Mouse (Mus musculus): ENCODE data around the gene Zbtb45.
A peak's percentile ranks its signal among the peaks of the same experiment; 100 is the strongest.

The Zbtb45 gene

GRCm38 (mm10) chr7:13033451-13034147, 23.8 kb upstream of the Zbtb45 start:
- peak; percentile 32 for DNase-seq

- no peak for DNase-seq
These were observed 22.7 kb upstream of the Zbtb45 start for GRCm38 (mm10) chr7:13032541-13032940.

DNA sequence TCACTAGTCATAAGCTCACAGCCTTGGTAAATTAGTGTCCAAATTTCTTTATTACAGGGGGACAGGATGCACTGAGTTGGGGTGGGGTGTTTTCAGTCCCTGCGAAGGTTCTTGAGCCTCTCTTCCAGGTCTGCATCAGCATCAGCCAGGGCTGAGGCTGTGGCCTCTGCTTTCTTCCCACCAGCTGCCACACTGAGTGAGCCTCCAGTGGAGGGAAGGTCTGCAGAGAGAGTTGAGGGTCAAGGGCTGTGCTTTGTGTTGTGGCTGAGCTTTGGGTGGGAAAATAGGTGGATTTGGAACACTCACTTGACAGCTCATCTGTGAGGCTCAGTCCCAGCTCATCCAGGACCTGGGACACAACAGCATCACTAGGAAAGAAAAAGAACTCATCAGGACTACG, 22.1 kb upstream of the Zbtb45 start:
- DNase-seq = no peak

DNA sequence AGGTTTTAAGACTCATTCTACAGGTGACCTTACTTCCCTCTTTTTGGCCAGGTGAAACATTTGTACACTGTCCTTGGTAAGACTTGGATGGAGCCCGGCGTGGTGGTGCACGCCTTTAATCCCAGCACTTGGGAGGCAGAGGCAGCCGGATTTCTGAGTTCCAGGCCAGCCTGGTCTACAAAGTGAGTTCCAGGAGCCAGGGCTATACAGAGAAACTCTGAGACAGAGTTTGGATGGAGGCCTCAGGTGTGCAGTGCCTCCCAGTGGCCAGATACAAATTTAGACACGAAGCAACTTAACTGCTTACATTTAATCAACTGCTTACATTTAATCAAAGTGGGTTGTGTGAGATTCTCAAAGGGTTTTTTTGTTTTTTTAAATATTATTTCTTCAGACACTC, 21.2 kb upstream of the Zbtb45 start:
- DNase-seq = peak; percentile 22

- peak; percentile 3 for DNase-seq
These were observed 19.2 kb upstream of the Zbtb45 start for GRCm38 (mm10) chr7:13028986-13029385.

DNA sequence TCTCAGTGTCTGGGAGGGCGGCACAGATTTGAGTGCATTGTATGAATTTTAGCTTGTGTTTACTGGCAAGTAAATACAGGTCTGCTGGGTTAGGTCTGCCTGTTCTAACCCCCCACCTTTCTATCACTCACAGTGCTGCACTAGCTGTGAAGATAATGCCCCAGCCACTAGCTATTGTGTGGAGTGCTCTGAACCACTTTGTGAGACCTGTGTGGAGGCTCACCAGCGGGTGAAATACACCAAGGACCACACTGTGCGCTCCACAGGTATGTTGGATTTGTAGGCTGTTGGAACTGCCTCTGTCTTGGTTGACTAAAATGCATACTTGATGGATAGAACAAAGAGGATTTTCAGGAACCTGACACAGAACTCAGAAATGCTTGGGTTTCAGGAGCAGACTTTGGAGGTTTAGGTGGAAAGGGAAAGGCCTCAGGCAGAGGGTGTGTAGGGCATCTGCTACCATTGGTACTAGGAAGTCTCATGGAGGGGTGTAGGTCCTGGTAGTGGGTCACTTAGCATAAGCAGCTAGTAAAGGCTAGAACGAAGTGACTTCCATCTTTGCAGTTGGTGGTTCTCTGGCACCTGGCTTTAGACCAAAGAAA, 15.8 kb upstream of the Zbtb45 start:
- peak; percentile 28 for DNase-seq

GRCm38 (mm10) chr7:13024805-13025204, 15.0 kb upstream of the Zbtb45 start:
- peak; percentile 91 for DNase-seq

DNA sequence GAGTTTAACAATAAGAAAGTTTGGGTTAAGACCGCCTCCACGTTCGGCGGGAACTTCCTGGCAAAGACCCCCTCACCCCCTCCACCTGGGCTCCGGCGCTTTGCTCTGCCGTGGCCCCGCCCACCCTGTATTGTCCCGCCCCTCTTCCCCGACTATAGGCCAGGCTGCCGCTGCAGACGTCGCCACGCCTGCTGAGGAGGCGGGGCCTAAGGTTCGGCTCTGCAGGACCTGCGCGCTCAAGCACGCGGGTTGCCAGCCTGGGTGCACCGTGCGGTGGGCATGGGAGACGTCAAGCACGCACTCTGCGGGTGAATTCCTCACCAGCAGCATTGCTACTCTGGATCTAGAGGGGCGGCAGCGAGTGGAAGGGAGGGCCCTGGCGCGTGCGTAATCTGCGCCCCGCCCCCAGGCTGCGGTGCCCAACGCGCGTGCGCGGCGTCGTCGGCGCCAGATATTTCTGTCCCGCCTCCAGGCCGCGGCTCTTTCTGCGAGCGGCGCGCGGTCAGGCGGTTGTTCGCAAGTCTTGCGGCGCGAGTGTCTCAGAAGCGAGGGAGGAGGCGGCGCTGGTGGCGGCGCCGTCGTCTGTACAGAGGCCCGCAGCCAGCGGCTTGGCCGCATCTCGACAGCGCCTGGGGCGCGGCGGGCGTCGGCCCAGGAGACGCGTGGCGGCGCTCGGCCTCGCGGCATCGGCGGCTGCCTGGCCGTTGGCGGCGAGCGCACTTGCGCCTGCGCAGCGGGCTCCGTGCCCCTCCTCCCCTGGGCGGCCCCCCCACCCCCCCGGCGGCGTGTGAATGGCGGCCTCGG, 14.3 kb upstream of the Zbtb45 start:
- DNase-seq = peak; percentile 96

DNA sequence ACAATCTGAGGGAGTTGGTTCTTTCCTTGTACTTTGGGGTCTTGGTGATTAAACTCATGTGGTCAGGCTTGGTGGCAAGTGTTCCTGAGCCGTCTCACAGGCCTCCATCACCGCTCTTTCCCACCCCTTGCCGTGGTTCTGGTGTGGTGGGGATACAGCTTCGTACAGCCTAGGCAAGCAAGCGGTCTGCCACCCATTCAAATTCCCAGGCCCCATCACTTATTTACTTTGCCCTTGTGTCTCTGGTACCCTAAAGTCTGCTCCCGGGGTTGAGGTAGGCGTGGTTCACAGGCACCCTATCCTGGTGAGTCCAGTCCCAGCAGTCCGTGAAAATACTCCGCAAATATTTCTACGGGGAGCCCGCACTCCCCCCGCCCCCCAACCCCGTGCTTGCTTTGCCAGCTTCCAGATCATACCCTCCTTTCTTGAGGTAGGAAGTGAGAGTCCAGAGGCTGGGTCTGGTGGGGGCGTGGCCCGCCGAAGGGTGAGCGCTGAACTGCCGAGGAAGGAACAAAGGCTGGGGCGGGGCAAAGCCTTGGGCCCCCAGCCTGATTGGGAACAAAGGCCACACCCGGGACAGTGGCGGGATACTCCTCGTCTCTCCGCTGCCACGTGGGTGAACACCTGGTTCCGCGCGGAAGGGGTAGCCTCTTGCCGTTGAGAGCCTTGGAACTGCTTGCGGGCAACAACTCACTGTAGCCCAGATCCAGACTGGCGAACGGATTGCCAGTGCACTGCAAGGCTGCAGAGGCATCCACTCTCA, 13.1 kb upstream of the Zbtb45 start:
- DNase-seq = peak; percentile 81

DNA sequence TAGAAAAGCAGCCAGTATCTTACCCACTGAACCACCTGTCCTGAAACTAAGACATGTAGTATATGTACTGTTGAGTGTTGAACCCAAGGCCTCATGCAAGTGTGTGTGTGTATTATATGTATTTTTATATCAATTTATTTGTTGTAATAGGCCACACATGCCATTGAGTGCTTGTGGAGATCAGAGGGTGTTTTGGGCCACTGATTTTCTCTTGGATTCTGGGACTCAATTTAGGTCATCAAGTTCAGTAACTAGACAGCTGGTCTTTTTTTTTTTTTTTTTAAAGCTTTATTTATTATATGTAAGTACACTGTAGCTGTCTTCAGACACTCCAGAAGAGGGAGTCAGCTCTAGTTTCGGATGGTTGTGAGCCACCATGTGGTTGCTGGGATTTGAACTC, 5.4 kb upstream of the Zbtb45 start:
- no peak for DNase-seq

DNA sequence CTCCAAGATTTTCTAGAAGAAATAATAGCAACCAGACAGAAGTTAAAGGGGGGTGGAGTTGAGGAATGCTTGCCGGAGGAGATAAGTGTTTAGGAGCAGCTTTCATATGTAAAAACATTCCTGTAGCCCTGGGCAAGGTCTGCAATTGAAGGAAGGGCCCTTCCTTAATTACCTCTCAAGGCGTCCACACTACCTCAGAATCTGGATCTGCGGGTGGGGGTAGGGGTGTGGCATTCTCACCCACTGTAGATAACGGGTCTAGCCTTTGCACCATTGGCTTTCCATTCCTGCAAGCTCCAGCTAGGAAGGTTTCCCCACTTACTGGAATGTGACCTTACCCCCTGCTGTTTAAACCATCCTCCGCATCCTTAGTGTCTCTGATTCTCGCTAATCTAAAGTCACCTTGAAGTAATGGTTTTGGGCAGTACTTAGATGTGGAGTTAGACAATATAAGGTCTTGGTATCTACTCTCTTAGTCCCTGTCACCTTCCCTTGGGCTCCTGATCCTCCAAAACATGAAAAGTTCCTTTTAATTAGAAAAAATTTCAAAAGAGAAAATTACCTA, 4.5 kb upstream of the Zbtb45 start:
- no peak for DNase-seq

GRCm38 (mm10) chr7:13013671-13014070, 3.8 kb upstream of the Zbtb45 start:
- DNase-seq = no peak

DNA sequence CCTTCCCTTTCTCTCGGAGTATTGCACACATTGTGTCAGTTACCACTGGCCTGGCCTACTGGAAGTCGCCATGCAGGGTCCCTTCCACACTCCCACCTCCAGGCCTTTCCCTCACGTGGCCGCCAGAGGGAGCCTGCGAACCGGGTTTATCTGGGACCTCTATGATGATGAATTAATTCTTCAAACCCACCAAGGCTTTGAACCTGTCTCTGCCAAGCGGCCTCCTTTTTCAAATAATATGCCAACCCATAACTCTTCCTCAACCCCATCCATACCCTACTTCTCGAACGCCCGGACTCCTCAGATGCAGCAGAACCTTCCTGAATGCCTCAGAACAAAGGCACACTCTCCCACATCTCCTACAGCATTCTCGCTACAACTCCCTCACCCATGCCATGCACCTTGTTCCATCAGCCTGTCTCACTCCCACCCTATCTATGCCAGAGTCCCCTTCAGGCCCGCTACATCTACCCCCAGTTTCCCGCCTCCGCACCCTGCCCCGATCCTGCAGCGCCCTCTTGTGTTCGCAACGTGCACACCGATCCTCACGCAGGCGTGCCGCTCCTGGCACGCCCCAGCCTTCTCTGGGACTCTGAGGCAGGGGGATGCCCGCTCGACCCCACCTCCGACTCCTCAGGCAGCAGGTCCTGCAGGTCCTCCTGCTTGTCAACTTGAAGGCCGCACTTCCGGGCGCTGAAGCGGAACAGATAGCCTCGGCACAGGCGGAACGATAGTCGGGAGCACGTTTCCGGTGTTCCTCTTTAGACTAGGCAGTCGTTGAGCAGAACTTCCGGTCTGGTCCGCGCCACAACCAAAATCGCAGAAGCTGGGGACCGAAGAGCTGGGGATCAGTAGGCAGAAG, 460 bp downstream of the Zbtb45 start:
- peak; percentile 94 for DNase-seq

DNA sequence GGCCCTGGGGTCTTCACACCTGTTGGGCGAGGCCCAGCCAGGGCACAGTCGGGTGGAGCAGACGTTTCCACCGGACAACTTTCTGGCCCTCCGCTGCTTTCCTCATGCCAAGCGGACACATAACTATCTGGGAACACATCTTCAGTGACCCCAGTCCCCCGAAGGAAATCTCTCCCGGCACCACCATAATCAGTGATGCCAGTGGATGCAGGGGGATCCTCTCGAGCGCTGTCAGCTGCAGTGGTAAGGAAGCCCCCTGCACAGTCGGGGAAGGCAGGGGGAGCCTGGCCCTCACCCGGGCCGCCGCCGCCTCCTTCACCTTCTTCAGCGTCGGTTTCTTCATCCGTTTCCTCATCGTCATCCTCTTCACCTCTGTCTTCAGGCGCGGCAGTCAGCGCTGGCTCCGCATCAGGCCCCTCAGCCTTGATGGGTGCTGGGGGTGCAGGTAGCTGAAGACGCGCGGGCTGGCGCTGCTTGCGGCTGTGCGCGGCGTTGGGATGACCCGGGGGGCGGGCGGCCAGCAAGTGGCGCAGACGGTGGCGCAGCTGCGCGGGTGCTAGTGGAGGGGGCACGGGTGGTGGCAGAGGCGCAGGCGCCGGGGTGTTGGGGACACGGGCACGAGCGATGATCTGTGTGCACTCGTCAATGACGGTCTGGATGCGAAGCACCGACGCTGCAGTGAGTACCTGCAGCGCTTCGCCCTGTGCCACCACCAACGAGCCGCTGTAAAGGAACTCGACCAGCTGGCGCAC, 2.3 kb downstream of the Zbtb45 start:
- DNase-seq = peak; percentile 49

- DNase-seq = no peak
These were observed 3.3 kb downstream of the Zbtb45 start for GRCm38 (mm10) chr7:13006531-13006930.

DNA sequence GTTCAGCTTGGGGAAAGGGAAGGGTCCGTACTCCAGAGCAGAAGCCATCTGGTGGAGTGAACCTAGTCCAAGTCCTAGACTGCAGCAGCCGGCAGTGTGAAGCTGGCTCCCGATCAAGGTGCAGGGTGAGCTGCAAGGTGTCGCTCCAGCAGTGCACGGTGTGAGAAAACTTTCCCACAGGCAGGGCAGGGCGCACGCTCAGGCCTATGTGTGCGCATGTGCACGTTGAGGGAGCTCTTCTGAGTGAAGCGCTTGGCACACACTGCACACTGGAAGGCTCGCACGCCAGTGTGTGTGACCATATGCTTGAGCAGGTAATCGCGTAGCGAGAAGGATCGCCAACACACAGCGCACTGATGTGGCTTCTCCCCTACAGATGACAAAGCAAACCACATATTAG, 3.8 kb downstream of the Zbtb45 start:
- no peak for DNase-seq

DNA sequence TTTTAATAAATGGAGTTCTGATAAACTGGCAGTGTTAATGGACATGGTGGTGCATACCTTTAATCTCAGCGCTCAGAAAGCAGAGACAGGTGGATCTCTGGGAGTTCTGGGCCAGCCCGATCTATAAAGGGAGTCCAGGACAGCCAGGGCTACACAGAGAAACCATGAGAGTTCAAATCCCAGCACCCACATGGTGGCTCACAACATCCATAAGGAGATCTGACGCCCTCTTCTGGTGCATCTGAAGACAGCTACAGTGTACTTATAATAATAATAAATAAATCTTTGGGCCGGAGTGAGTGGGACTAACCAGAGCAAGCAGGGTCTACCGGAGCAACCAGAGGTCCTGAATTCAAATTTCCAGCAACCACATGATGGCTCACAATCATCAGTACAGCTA, 6.5 kb downstream of the Zbtb45 start:
- no peak for DNase-seq

DNA sequence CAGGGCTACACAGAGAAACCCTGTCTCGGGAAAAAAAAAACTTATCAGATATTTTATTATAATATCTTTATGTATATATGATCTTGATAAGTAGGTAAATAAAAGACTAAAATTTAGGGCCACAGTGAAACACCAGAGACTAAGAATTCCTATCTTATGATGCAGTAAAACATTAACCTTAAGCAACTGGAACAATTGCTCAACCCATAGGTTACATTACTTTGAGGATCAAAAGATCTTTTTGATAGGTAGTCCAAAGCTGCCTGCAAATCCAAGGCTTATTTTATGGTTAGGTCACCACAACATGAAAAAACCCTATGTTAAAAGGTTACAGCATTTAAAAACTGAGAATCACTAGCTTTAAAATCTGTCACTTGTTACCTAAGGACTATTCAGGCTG, 8.2 kb downstream of the Zbtb45 start:
- no peak for DNase-seq

- no peak for DNase-seq
These were observed 11.0 kb downstream of the Zbtb45 start, which contains the start of gene Trim28 for GRCm38 (mm10) chr7:12998851-12999250. Gene Trim28 (plus strand): TSS chr7:12999114.

- no peak for DNase-seq
These were observed 11.8 kb downstream of the Zbtb45 start, which contains the start of gene Slc27a5 for GRCm38 (mm10) chr7:12998053-12998452. Gene Slc27a5 (minus strand): TSS chr7:12998192.

DNA sequence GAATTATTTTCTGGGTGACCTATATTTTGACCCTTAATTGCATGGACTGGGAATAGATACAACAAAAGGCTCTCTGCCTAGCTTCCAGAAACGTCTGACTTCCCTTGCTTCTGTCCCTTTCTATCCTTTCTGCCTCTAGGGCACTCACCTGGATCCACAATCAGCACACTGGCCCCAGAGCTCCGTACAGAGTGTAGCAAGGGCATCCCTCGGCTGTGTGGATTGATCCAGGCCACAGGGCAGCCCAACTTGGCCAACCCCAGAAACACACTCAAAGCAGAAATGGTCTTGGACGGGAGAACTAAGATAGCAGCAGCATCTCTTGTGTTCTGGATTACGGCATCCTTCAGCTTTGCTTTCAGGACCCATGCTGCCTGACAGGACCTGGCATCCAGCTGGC, 12.6 kb downstream of the Zbtb45 start:
- DNase-seq = no peak
